Mouse (Mus musculus) T-helper 2 cell (primary cell): ENCODE measurements around the gene Dedd2.

Experiments used
- in situ Hi-C: fragments of 300-600 bp; cut with MboI, MseI; formaldehyde crosslinking; loops from one replicate; pipeline ENCODE4 v1.15.1; 2025; ENCODE audit warnings: high pct_unique_total_duplicates

Dedd2 gene

GRCm38 (mm10) chr7:25179606-25180161, 40.7 kb downstream of the Dedd2 start, which contains the start of gene Pou2f2:
TSS of gene Pou2f2 (minus strand) at chr7:25179726.
- in situ Hi-C loops, result loop anchor here (5.0 kb wide), 1 partner anchor 37 kb away; no protein-coding TSS in a partner anchor

- in situ Hi-C loops, result no loop called here
Measured at GRCm38 (mm10) chr7:25178787-25179605, 41.4 kb downstream of the Dedd2 start.

- in situ Hi-C loops, result no loop called here
Measured at GRCm38 (mm10) chr7:25178317-25178716, 42.1 kb downstream of the Dedd2 start.

GRCm38 (mm10) chr7:25174343-25174742, 46.1 kb downstream of the Dedd2 start:
- in situ Hi-C loops, result no loop called here

- in situ Hi-C loops, result no loop called here
Measured at GRCm38 (mm10) chr7:25172669-25173068, 47.7 kb downstream of the Dedd2 start.

- in situ Hi-C loops, result no loop called here
Measured at GRCm38 (mm10) chr7:25170583-25170982, 49.8 kb downstream of the Dedd2 start.

GRCm38 (mm10) chr7:25166106-25166505, 54.3 kb downstream of the Dedd2 start:
- in situ Hi-C loops, result no loop called here

GRCm38 (mm10) chr7:25156158-25156648, 64.2 kb downstream of the Dedd2 start:
- in situ Hi-C loops, result no loop called here

- in situ Hi-C loops, result no loop called here
Measured at GRCm38 (mm10) chr7:25155469-25156157, 64.8 kb downstream of the Dedd2 start.

- in situ Hi-C loops, result no loop called here
Measured at GRCm38 (mm10) chr7:25154648-25155047, 65.8 kb downstream of the Dedd2 start.

GRCm38 (mm10) chr7:25153841-25154240, 66.6 kb downstream of the Dedd2 start:
- in situ Hi-C loops, result no loop called here

- in situ Hi-C loops, result no loop called here
Measured at GRCm38 (mm10) chr7:25151916-25152556, 68.4 kb downstream of the Dedd2 start.

GRCm38 (mm10) chr7:25151009-25151408, 69.4 kb downstream of the Dedd2 start:
- in situ Hi-C loops, result no loop called here

GRCm38 (mm10) chr7:25150151-25150663, 70.2 kb downstream of the Dedd2 start:
- in situ Hi-C loops, result no loop called here
